ENCODE assay signal across 12 mouse cellular contexts in genomic region chr10:45079756-45080155, GRCm38 (mm10).
"Had no signal": no experiment of that assay in that cellular context is flagged by ENCODE, and none has a peak within 500 bp of the region (broad histone marks: within the 10 kb centered on the region; RNA-seq: fewer than 3 reads in every experiment).

No protein-coding gene starts in this region.

- H3K4me3 ChIP-seq: intestine, embryonic 15.5 days; limb, embryonic 12.5 days; midbrain, embryonic 10.5 days; myocyte; neural tube, embryonic 15.5 days had no signal

- H3K27me3 ChIP-seq: intestine, embryonic 15.5 days; limb, embryonic 12.5 days; neural tube, embryonic 15.5 days had no signal

- H3K4me2 ChIP-seq: intestine, embryonic 15.5 days; limb, embryonic 12.5 days; neural tube, embryonic 15.5 days had no signal

- H3K9me3 ChIP-seq: intestine, embryonic 15.5 days; limb, embryonic 12.5 days; midbrain, embryonic 10.5 days; neural tube, embryonic 15.5 days had no signal

- H3K9ac ChIP-seq: intestine, embryonic 15.5 days; limb, embryonic 12.5 days; liver, embryonic 14.5 days; neural tube, embryonic 15.5 days had no signal

- DNase-seq: kidney, adult 18-20 months; liver; midbrain, embryonic 14.5 days; right cerebral cortex, adult 18-20 months; right cerebral cortex, postnatal 25 days; thymus, postnatal 36 days had no signal

- H3K27ac ChIP-seq: intestine, embryonic 15.5 days; limb, embryonic 12.5 days; liver, embryonic 14.5 days; midbrain, embryonic 10.5 days; neural tube, embryonic 15.5 days had no signal

- ATAC-seq: intestine, embryonic 15.5 days had no signal
